Mouse (Mus musculus) c-Kit-positive CD71-positive TER-119-negative erythroid progenitor cells, embryonic 14.5 days (primary cell): ENCODE data around the gene C2cd5.
"Not testable (repeated sequence)": the region's sequence is repeated elsewhere in the genome, so short reads cannot be mapped to it uniquely, and the experiment has no call there.

Experiments
- DNase-seq: peaks from one replicate; pipeline ENCODE4 v3.0.0-alpha.2; 2013; ENCODE audit warnings: low read depth

C2cd5 gene

DNA sequence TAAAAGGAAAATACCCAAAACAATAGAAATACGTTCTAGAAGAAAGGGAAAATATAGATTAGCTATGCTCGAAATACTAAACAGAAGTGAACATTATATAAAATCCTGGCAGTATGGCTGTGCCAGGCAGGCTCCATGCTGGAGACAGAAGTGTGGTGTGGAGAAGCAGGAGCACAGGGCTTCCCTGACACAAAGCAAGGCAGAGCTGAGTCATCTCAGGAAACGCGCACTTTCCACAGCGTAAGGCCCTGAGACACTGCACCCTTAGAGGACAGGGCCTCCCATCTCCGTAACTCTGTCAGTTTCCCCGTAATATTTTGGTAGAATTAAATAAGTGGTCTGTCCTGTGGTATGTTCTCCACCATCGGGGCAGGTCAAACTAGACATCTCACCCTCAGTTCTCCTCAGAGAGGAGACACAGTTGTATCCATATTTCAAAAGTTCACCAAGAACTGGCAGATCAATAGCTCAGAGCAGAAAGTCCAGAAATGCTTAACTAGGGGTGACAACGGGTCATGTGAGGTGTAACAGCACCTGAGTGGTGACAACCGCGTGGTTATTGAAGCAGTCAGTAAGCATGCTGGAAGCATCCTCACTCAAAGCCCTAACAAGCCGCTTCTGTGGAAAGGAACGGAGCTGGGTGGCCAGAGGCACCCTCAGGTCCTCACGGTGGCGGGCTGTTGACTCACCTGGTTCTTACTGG lies 87.3 kb downstream of the C2cd5 start:
- no peak for DNase-seq

- no peak for DNase-seq
These were observed 91.1 kb downstream of the C2cd5 start for GRCm38 (mm10) chr6:143008865-143009264.

- DNase-seq = not testable (repeated sequence)
These were observed 94.7 kb downstream of the C2cd5 start for GRCm38 (mm10) chr6:143005209-143005608.

GRCm38 (mm10) chr6:143004801-143005200 lies 95.1 kb downstream of the C2cd5 start:
- DNase-seq = no peak

DNA sequence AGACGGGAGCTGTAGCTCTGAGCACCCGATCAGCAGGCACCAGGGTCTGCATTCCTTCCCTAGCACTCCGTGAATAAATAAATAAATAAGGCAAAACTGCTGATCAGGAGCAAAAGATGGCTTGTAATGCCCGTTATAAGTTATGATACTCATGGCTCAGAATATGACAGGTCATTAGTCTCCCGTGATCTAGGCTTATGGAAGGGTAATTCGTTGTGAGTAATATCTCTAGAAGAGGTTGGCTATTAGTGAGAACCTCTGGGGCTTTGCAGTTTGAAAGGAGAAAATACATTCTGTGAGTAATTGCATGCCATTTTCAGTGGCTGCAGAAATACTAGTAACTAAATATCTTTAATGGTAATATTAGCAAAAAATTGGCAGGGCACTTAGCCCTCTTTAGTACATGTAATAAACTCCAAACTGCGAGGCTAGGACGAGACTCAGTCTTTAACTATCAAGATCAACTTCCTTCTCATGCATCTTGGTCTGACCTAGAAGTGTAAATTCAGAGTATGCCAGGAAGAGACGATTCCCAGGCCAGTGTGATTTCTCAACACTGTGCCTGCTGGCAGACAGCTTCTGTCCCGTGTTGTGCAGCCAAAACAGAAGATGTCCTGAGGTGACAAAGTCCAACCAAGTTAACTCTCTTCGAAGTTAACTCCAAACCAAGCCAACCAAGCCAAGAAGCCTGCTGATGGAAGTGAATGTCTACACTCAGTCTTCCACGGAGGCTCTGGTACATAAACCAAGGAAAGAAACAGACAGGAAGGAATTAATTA lies 101.5 kb downstream of the C2cd5 start:
- DNase-seq = no peak

- no peak for DNase-seq
These were observed 103.1 kb downstream of the C2cd5 start for GRCm38 (mm10) chr6:142996887-142997286.

DNA sequence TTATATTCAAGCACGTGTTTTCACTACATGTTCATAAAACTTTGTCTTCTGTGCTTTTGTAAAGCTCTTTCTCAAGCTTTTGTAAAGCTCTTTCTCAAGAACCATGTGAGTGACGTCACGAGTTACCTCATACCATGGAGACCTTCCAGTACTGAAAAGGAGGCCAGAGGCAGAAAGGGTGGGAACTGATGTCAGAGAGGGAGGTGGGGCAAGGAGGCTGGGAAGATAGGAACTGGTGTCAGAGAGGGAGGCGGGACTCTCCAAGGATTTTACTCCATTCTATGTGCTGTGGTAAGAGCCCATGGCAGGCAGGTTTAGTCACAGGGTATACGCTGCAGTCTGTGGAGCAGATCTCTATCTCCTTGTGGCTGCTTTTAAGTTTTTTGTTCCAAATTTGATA lies 104.4 kb downstream of the C2cd5 start:
- DNase-seq = no peak

DNA sequence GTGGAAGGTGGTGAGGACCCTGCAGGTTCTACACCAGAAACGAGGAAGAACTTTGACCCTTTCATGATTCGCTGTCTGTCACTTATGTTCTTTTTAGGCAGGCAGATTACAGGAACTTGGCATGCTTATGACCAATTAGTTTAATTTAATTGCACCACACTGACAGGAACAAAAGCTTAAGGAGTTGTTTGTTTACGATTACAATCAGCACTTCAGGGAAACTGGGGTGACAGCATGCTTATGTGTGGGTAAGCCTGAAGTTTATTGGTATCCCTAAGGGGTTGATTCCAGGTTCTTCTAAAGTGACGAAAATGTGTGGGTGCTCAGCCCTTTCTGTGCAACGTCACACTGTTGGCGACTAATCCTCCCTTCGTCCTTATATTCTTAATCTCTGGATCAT lies 105.1 kb downstream of the C2cd5 start:
- DNase-seq = no peak

GRCm38 (mm10) chr6:142993705-142994698 lies 105.9 kb downstream of the C2cd5 start:
- DNase-seq = no peak

GRCm38 (mm10) chr6:142992971-142993370 lies 107.0 kb downstream of the C2cd5 start:
- no peak for DNase-seq

GRCm38 (mm10) chr6:142992099-142992498 lies 107.8 kb downstream of the C2cd5 start:
- no peak for DNase-seq

DNA sequence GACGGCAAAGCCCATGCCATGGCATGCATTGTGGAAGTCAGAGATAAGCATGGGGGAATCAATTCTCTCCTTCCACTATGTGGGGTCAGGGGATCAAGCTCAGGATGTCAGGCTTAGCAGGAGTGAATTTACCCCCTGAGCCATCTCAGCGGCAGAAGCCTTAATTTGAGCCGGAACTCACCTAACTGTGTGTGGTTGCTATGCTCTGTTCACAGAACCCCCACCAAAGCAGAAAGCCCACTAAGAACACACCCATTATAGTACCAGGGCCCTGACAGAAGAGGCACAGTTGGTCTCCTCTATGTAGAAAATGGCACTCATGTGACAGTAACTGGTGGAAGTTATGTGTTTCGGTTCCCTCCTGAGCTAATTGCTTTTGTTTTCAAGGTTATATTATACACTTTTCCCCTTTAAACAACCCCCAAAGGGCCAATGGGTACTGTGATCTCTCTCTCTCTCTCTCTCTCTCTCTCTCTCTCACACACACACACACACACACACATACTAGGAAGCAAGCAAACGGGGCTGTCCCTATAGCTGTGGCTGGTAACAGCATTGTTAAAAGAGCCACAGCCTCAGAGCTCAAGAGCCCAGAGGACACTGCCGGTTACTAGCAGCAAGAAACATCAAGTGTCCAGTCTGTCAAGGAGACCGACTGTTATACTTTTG lies 108.4 kb downstream of the C2cd5 start:
- no peak for DNase-seq

DNA sequence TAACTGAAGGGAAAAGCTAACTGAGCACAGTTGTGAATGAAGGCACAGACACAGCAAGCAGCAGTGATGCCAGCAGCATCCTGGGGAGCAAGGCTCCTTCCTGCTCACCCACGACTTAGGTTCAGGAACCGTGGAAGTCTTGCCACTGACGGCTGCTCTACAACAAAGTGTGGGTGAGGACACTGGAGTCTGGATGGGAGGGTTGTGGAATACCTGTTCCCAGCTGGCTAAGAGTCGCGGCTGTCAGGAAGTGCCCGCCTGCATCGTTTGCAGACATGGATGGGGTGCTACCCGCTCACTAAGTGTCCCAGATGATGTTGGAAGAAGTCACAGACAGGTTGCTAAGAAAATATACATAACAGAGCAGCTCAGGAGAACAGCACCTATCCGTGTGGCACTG lies 109.4 kb downstream of the C2cd5 start:
- DNase-seq = no peak

DNA sequence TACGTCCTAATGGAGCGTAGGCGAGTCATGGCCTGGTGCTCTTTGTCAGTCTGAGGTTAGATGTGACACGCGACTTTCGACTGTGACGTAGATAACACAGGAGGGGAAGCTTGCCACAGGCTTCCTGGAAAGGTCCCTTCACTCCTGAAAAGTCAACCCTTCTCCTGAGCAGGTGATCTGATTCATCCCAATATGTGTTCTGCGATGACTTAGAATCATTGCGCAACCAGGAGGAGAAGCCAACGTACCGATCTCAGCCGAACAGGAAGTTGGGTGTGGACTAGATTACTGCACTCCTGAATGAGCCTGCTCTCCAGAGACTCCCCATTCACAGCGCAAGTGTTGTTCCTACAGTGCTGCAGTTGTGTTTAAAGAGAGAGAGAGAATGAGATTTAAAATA lies 110.4 kb downstream of the C2cd5 start:
- DNase-seq = no peak

GRCm38 (mm10) chr6:142988753-142989152 lies 111.2 kb downstream of the C2cd5 start:
- peak; percentile 32 for DNase-seq

- no peak for DNase-seq
These were observed 111.7 kb downstream of the C2cd5 start for GRCm38 (mm10) chr6:142988231-142988630.

DNA sequence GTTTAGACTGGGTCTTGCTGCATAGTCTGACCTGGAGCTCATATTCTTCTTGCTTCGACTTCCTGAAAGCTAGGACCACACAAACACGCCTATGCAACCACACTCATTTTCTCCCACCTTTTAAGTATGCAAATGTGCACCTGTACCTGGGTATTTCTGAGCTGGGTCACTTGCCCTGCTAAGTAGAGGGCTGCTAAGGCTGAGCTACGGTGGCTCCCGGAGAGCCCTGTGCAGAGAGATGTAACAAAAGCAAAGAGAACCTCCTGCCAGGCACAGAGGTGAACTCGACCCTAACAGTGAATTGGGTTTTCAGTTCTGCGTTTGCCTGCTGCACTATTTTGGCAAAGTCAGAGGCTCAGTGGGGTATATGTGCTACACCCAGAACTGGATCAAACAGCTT lies 112.3 kb downstream of the C2cd5 start:
- no peak for DNase-seq

GRCm38 (mm10) chr6:142986706-142987105 lies 113.2 kb downstream of the C2cd5 start:
- DNase-seq = not testable (repeated sequence)

GRCm38 (mm10) chr6:142985561-142986238 lies 114.2 kb downstream of the C2cd5 start:
- not testable (repeated sequence) for DNase-seq

DNA sequence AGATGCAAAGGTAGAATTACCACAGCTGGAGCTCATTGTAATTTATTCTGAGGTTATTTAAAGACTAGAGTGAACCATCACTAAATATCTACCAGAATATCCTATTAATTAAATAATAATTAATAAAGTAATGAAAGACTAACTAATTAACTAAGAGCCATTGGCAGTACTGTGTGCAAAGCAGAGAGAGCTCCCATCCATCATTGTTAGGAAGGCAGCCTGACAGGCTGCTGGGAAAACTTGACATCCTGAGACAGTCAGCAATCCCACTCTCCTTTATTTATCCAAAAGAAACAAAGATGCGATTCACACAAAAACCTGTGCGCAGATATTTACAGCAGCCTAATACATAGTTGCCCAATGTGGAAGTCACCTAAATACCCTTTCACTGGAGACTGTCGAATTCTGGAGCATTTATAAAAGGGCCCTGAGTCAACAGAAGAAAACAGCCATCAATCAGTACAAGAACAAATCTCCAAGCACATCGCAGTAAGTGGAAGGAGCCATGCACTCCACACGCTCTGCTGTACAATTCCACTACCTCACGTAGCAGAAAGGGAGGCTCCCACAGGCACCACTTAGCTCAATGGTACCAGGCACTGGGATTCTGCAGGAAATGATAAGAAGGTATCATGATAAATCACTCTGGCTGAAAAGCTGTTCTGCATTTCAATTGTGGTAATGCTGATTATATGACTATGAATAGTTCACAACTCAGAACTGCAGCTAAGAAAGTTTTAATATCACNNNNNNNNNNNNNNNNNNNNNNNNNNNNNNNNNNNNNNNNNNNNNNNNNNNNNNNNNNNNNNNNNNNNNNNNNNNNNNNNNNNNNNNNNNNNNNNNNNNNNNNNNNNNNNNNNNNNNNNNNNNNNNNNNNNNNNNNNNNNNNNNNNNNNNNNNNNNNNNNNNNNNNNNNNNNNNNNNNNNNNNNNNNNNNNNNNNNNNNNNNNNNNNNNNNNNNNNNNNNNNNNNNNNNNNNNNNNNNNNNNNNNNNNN lies 120.0 kb downstream of the C2cd5 start:
- DNase-seq = no peak
